ENCODE assay signal across 27 mouse cellular contexts in the genomic region with DNA sequence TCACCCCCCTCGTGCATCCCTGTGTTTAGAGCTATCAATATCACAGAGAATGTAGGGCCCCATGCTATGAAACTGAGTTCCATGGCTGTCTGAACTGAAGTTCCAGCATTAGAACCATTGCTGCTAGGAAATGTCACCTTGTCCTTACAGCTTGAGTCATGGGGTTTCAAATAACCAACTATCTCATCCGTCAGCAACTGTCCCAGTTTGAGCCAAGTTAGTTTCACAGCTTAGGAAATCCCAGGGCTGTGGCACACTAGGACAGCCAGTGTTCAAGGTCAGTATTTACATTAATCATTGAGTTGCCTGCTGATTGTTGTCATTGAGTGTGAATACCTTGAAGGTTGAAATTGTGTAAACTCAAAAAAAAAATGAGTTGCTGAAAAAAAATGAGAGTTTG.
DNase-seq lines count a peak whose midpoint lies in the region; ATAC-seq and TF ChIP-seq lines count a peak whose summit lies in the region.
"Had no signal": no experiment of that assay in that cellular context is flagged by ENCODE, and none has a peak within 500 bp of the region (broad histone marks: within the 10 kb centered on the region; RNA-seq: fewer than 3 reads in every experiment).

No protein-coding gene starts in this region.

- no peak overlapping the region for H3K4me3 ChIP-seq in gastrocnemius, adult 2 months
- no peak overlapping the region for H3K4me3 ChIP-seq in heart, postnatal 0 days (ENCODE audit: low read depth, low read length)
- H3K4me3 ChIP-seq in heart, embryonic 11.5 days (ENCODE audit: low read depth, low read length): no peak overlapping the region
- H3K4me3 ChIP-seq in hindbrain, embryonic 16.5 days (ENCODE audit: low read length): no peak overlapping the region
- H3K4me3 ChIP-seq: erythroblast, embryonic 14.5 days; heart, adult 2 months; hindbrain, embryonic 13.5 days; liver, embryonic 12.5 days; neural tube, embryonic 15.5 days; stomach, embryonic 15.5 days had no signal

- TF ChIP-seq CTCF in gastrocnemius, adult 2 months (IDR thresholded peaks at IDR 0.05): no peak
- no peak for TF ChIP-seq CTCF in heart, postnatal 0 days (IDR thresholded peaks at IDR 0.05; ENCODE audit: low read depth)

- H3K27me3 ChIP-seq in heart, postnatal 0 days (ENCODE audit: control insufficient read depth, insufficient read depth, low read length): no peaks in the 10 kb centered on the region
- H3K27me3 ChIP-seq in heart, embryonic 11.5 days (ENCODE audit: control insufficient read depth, insufficient read depth, low read length): no peaks in the 10 kb centered on the region
- no peaks in the 10 kb centered on the region for H3K27me3 ChIP-seq in hindbrain, embryonic 16.5 days (replicated peaks; ENCODE audit: control insufficient read depth, insufficient read depth, low read length)
- H3K27me3 ChIP-seq: hindbrain, embryonic 13.5 days; liver, embryonic 12.5 days; neural tube, embryonic 15.5 days; stomach, embryonic 15.5 days had no signal

- peak; percentile 2 for DNase-seq in gastrocnemius, adult 18-20 months (ENCODE audit: low spot score)
- DNase-seq in gastrocnemius, adult 2 months: no peak
- peak; percentile 30 for DNase-seq in heart, postnatal 0 days (ENCODE audit: low spot score)
- peak; percentile 33 for DNase-seq in adrenal gland, postnatal 14 days
- DNase-seq: B cell, adult 2 months; cerebellum, adult 18-20 months; cerebellum, postnatal 10 days; gastrocnemius, postnatal 25 days; heart, postnatal 14 days; kidney, adult 9 months; kidney, postnatal 10 days; layer of hippocampus, postnatal 36 days; left cerebral cortex, postnatal 4 days; liver, postnatal 0 days; retina, postnatal 1 day; right cerebral cortex, postnatal 14 days had no signal

- ATAC-seq in heart, postnatal 0 days (ENCODE audit: insufficient read depth, low read depth): no peak
- ATAC-seq in heart, embryonic 11.5 days (replicated peaks; ENCODE audit: insufficient number of reproducible peaks, low FRiP score, low TSS enrichment): no peak
- ATAC-seq in hindbrain, embryonic 16.5 days: no peak
- ATAC-seq: intestine, postnatal 0 days; liver, embryonic 12.5 days; liver, postnatal 0 days; lung, postnatal 0 days had no signal

- no peak overlapping the region for H3K9ac ChIP-seq in heart, postnatal 0 days (replicated peaks; ENCODE audit: low read depth, low read length)
- H3K9ac ChIP-seq in heart, embryonic 11.5 days (ENCODE audit: low read depth, low read length): no peak overlapping the region
- H3K9ac ChIP-seq in hindbrain, embryonic 16.5 days (ENCODE audit: low read depth, low read length): no peak overlapping the region
- H3K9ac ChIP-seq: hindbrain, embryonic 13.5 days; liver, embryonic 12.5 days; liver, postnatal 0 days; neural tube, embryonic 15.5 days; stomach, embryonic 15.5 days had no signal

- no peak overlapping the region; the same call in 1 of the 2 replicates for H3K27ac ChIP-seq in gastrocnemius, adult 2 months
- H3K27ac ChIP-seq in heart, postnatal 0 days (ENCODE audit: low read depth): no peak overlapping the region
- no peak overlapping the region for H3K27ac ChIP-seq in heart, embryonic 11.5 days (ENCODE audit: low read depth, low read length)
- H3K27ac ChIP-seq in hindbrain, embryonic 16.5 days (ENCODE audit: low read depth, low read length): no peak overlapping the region
- H3K27ac ChIP-seq: heart, adult 2 months; liver, embryonic 12.5 days; macrophage; neural tube, embryonic 15.5 days; stomach, embryonic 15.5 days had no signal

- no peaks in the 10 kb centered on the region for H3K9me3 ChIP-seq in heart, postnatal 0 days (replicated peaks; ENCODE audit: control insufficient read depth, low read length)
- no peaks in the 10 kb centered on the region for H3K9me3 ChIP-seq in heart, embryonic 11.5 days (replicated peaks; ENCODE audit: control insufficient read depth, low read length)
- H3K9me3 ChIP-seq in hindbrain, embryonic 16.5 days (ENCODE audit: control insufficient read depth, low read length): no peaks in the 10 kb centered on the region
- H3K9me3 ChIP-seq: hindbrain, embryonic 13.5 days; liver, embryonic 12.5 days; neural tube, embryonic 15.5 days; stomach, embryonic 15.5 days had no signal

- no peak for TF ChIP-seq EP300 in heart, postnatal 0 days (IDR thresholded peaks at IDR 0.05; ENCODE audit: low read depth)

- intact Hi-C loops in gastrocnemius, adult 2 months (cut with DNase I): no loop called here

- H3K36me3 ChIP-seq in heart, postnatal 0 days (replicated peaks; ENCODE audit: control insufficient read depth, insufficient read depth, low read length): no peaks in the 10 kb centered on the region
- H3K36me3 ChIP-seq in heart, embryonic 11.5 days (ENCODE audit: control insufficient read depth, insufficient read depth, low read length): no peaks in the 10 kb centered on the region
- no peaks in the 10 kb centered on the region for H3K36me3 ChIP-seq in hindbrain, embryonic 16.5 days (ENCODE audit: control insufficient read depth, insufficient read depth, low read length)
- H3K36me3 ChIP-seq: hindbrain, embryonic 13.5 days; liver, embryonic 12.5 days; neural tube, embryonic 15.5 days; stomach, embryonic 15.5 days had no signal

- WGBS in heart, postnatal 0 days: 31% methylated on average over 2 of the region's 2 CpGs
- 51% methylated on average over 2 of the region's 2 CpGs for WGBS in heart, embryonic 11.5 days (ENCODE audit: insufficient replicate concordance)
- 75% methylated on average over 2 of the region's 2 CpGs for WGBS in hindbrain, embryonic 16.5 days

- no peak overlapping the region for H3K4me2 ChIP-seq in heart, postnatal 0 days (ENCODE audit: low read depth, low read length)
- H3K4me2 ChIP-seq in heart, embryonic 11.5 days: no peak overlapping the region
- H3K4me2 ChIP-seq in hindbrain, embryonic 16.5 days (ENCODE audit: low read length): no peak overlapping the region
- H3K4me2 ChIP-seq: hindbrain, embryonic 13.5 days; liver, embryonic 12.5 days; neural tube, embryonic 15.5 days; stomach, embryonic 15.5 days had no signal

- no peaks in the 10 kb centered on the region for H3K4me1 ChIP-seq in heart, postnatal 0 days (ENCODE audit: control insufficient read depth, insufficient read depth)
- no peaks in the 10 kb centered on the region for H3K4me1 ChIP-seq in heart, embryonic 11.5 days (ENCODE audit: control insufficient read depth, insufficient read depth, low read length)
- H3K4me1 ChIP-seq in hindbrain, embryonic 16.5 days (ENCODE audit: control insufficient read depth, insufficient read depth, low read depth, low read length): no peaks in the 10 kb centered on the region
- H3K4me1 ChIP-seq: hindbrain, embryonic 13.5 days; liver, embryonic 12.5 days; neural tube, embryonic 15.5 days; stomach, embryonic 15.5 days had no signal
